Mouse (Mus musculus): ENCODE data around the gene Arhgdia. TPM values are rescaled to one million over a fixed set of nuclear protein-coding genes. Genes with fewer than 3 reads are reported as not detected.

Arhgdia gene
- total and polyA plus RNA-seq, 3 experiments = 172 to 958 (median 417) TPM

DNA sequence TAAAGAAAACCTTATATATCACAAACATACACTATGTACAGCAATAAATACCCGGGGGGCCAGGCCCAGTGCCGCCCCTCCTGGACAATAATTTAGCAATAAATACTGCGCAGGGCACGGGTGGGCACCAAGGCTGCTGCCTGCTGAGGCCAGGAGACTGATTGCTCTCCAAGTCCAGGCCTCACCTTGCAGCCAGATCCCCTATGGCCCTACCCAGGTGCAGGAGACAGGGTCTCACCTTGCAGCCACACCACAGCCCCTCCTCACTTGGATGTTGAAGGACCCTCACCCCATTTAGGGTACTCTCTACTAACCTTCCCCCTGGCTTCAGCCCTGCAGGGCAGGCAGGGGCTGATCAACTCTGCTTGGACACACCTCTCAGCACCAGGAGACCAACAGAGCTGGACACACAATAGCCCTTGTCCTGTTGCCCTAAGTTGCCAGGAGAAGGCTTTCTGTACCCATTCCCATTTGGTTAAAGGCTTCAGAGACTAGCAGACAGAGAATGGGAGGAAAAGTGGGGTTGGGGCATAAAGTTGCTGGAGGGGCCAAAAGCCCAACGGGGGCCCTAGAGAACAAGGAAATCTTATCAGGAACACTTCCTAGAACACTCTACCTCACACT lies 43.8 kb upstream of the Arhgdia start, which contains the start of gene Sirt7:
Gene Sirt7, minus strand, starts transcription at position 89 of the 624 bp plus-strand sequence.
- dilution Hi-C loops (cut with MboI; ENCODE audit: extremely low pct_ligation_motif_present, extremely low pct_unique_long_range_greater_than_20kb, low sequenced_read_pairs) (no loop called here), in situ Hi-C loops (cut with MboI; ENCODE audit: low pct_ligation_motif_present, low pct_unique_long_range_greater_than_20kb, low sequenced_read_pairs) (loop anchor here (10.0 kb wide), 1 partner anchor 60 kb away; no protein-coding TSS in a partner anchor)
- no peak for TF ChIP-seq POLR2AphosphoS2 (IDR thresholded peaks at IDR 0.05; ENCODE audit: low read depth, low read length)
- TF ChIP-seq KAT2A (IDR thresholded peaks at IDR 0.05; ENCODE audit: insufficient replicate concordance, low read length) = no peak
- TF ChIP-seq MEF2A (IDR thresholded peaks at IDR 0.05; ENCODE audit: borderline replicate concordance, low read depth, low read length) = no peak
- H3K4me1 ChIP-seq (ENCODE audit: control insufficient read depth in 1 of 2, insufficient read depth in 2 of 2) = peaks cover 36 to 63% of the 10 kb centered on the region in 2 experiments
- peaks cover 37% of the 10 kb centered on the region for H3K79me2 ChIP-seq (replicated peaks; ENCODE audit: control insufficient read depth, extremely low read depth, insufficient read depth, poor library complexity, severe bottlenecking)
- H3K4me3 ChIP-seq (replicated peaks in 1 of 3; ENCODE audit: low read depth in 2 of 3, low read length in 2 of 3, poor library complexity in 1 of 3) = peak within 1 kb of the TSS; percentile 82 to 100 (median 100)
- peak within 1 kb of the TSS; percentile 83 for H3K27ac ChIP-seq (ENCODE audit: insufficient read depth, low read depth)
- no peaks in the 10 kb centered on the region for H3K27me3 ChIP-seq (replicated peaks)
- H3K9me3 ChIP-seq (replicated peaks; ENCODE audit: low read length) = no peaks in the 10 kb centered on the region
- DNase-seq (ENCODE audit: extremely low read depth) = no peak
- peak within 1 kb of the TSS; percentile 86 for H3K4me2 ChIP-seq (ENCODE audit: insufficient read depth, low read depth, poor library complexity, severe bottlenecking)
- H3K9ac ChIP-seq (ENCODE audit: insufficient read depth, low read depth) = peak within 1 kb of the TSS; percentile 93
- peaks cover 52 to 71% of the 10 kb centered on the region in 2 experiments for H3K36me3 ChIP-seq (replicated peaks in 1 of 2; ENCODE audit: control insufficient read depth in 1 of 2, insufficient read depth in 1 of 2, low read length in 1 of 2)

DNA sequence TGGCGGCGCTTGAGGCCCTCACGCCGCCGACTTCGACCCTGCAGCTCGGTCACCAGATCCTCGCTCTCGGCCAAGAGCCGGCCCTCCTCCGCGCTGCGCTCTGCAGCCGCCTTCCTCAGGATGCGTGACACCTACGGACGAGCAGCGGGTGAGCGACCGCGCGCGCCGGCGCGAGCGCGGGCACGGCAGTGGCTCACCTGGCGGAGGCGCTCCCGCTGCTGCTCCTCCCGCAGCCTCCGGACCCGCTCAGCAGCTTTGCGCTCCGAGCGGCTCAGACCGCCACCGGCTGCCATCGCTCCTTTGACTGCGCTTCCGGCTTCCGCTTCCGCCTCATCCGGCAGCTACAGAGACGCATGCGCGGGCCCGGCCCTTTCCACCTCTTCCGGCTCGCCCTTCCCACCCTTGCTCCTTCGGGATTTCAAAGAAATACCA lies 43.3 kb upstream of the Arhgdia start:
- Histone ChIP-seq H3K9ac (ENCODE audit: insufficient read depth, low read depth) (peak overlapping the region; percentile 93), H3K4me2 (ENCODE audit: insufficient read depth, low read depth, poor library complexity, severe bottlenecking) (peak overlapping the region; percentile 86), H3K36me3 (replicated peaks in 1 of 2; ENCODE audit: control insufficient read depth in 1 of 2, insufficient read depth in 1 of 2, low read length in 1 of 2) (peaks cover 58 to 77% of the 10 kb centered on the region in 2 experiments), H3K9me3 (replicated peaks; ENCODE audit: low read length) (no peaks in the 10 kb centered on the region), H3K79me2 (replicated peaks; ENCODE audit: control insufficient read depth, extremely low read depth, insufficient read depth, poor library complexity, severe bottlenecking) (peaks cover 32% of the 10 kb centered on the region), H3K4me3 (replicated peaks in 1 of 3; ENCODE audit: low read depth in 2 of 3, low read length in 2 of 3, poor library complexity in 1 of 3) (peak overlapping the region; percentile 82 to 100 (median 100)), H3K27me3 (replicated peaks) (no peaks in the 10 kb centered on the region), H3K4me1 (ENCODE audit: control insufficient read depth in 1 of 2, insufficient read depth in 2 of 2) (peaks cover 33 to 57% of the 10 kb centered on the region in 2 experiments), H3K27ac (ENCODE audit: insufficient read depth, low read depth) (peak overlapping the region; percentile 83)
- in situ Hi-C loops (cut with MboI; ENCODE audit: low pct_ligation_motif_present, low pct_unique_long_range_greater_than_20kb, low sequenced_read_pairs) (loop anchor here (10.0 kb wide), 1 partner anchor 60 kb away; no protein-coding TSS in a partner anchor), dilution Hi-C loops (cut with MboI; ENCODE audit: extremely low pct_ligation_motif_present, extremely low pct_unique_long_range_greater_than_20kb, low sequenced_read_pairs) (no loop called here)
- DNase-seq (ENCODE audit: extremely low read depth) = peak; percentile 91
- TF ChIP-seq HCFC1 (IDR thresholded peaks at IDR 0.05; ENCODE audit: low read depth, low read length) (peak; percentile 89), SIN3A (IDR thresholded peaks at IDR 0.05; ENCODE audit: low read length) (peak; percentile 97), ETS1 (conservative IDR thresholded peaks at IDR 0.05; ENCODE audit: low read depth, low read length) (no peak), POLR2A (IDR thresholded peaks at IDR 0.05; ENCODE audit: low read depth, low read length) (peak; percentile 93), ZKSCAN1 (IDR thresholded peaks at IDR 0.05; ENCODE audit: borderline replicate concordance, low read depth, low read length) (no peak), USF1 (IDR thresholded peaks at IDR 0.05; ENCODE audit: low read depth, low read length) (no peak), MAX (IDR thresholded peaks at IDR 0.05; ENCODE audit: low read length) (no peak), CHD1 (IDR thresholded peaks at IDR 0.05; ENCODE audit: low read depth, low read length) (no peak), BHLHE40 (IDR thresholded peaks at IDR 0.05; ENCODE audit: low read depth, low read length) (0 out of 2 replicates have a peak, but pooled peaks have one; percentile 7), E2F4 (IDR thresholded peaks at IDR 0.05; ENCODE audit: insufficient replicate concordance, low read depth, low read length) (no peak), UBTF (IDR thresholded peaks at IDR 0.05; ENCODE audit: low read depth, low read length) (no peak), TBP (conservative IDR thresholded peaks at IDR 0.05; ENCODE audit: low read depth, low read length) (peak; percentile 69), IRF4 (IDR thresholded peaks at IDR 0.05; ENCODE audit: low read depth, low read length) (no peak), GABPA (IDR thresholded peaks at IDR 0.05; ENCODE audit: insufficient replicate concordance, low read depth, low read length) (no peak; the same call in 1 of the 2 replicates), MAZ (IDR thresholded peaks at IDR 0.05; ENCODE audit: low read depth, low read length) (no peak), ELF1 (IDR thresholded peaks at IDR 0.05; ENCODE audit: low read depth, low read length) (peak; percentile 100), ZMIZ1 (IDR thresholded peaks at IDR 0.05; ENCODE audit: low read depth, low read length) (peak; percentile 88), JUN (IDR thresholded peaks at IDR 0.05; ENCODE audit: insufficient read depth, low read depth, low read length) (no peak), NELFE (IDR thresholded peaks at IDR 0.05; ENCODE audit: low read depth, low read length) (peak; percentile 81), MAFK (IDR thresholded peaks at IDR 0.05; ENCODE audit: insufficient replicate concordance, low read length) (0 out of 2 replicates have a peak, but pooled peaks have one; percentile 9), MYC (IDR thresholded peaks at IDR 0.05; ENCODE audit: low read depth, low read length) (no peak; the same call in 1 of the 2 replicates), PAX5 (IDR thresholded peaks at IDR 0.05; ENCODE audit: low read length) (no peak), MXI1 (IDR thresholded peaks at IDR 0.05; ENCODE audit: low read depth, low read length) (peak; percentile 90; the same call in 1 of the 2 replicates), USF2 (conservative IDR thresholded peaks at IDR 0.05; ENCODE audit: low read depth, low read length) (no peak), CTCF (conservative IDR thresholded peaks at IDR 0.05 in 1 of 2, IDR thresholded peaks at IDR 0.05 in 1 of 2; ENCODE audit: low read depth in 2 of 2, low read length in 2 of 2) (no peak), TCF12 (IDR thresholded peaks at IDR 0.05; ENCODE audit: low read depth, low read length) (peak; percentile 75), EP300 (IDR thresholded peaks at IDR 0.05; ENCODE audit: low read length) (no peak), POLR2AphosphoS2 (IDR thresholded peaks at IDR 0.05; ENCODE audit: low read depth, low read length) (peak; percentile 94), CHD2 (IDR thresholded peaks at IDR 0.05; ENCODE audit: low read length) (peak; percentile 28; the same call in 1 of the 2 replicates), SMC3 (IDR thresholded peaks at IDR 0.05; ENCODE audit: low read depth, low read length) (no peak)
